Mouse (Mus musculus) adrenal gland, postnatal 14 days (tissue): ENCODE measurements around the gene Metrn. TPM values are rescaled to one million over a fixed set of nuclear protein-coding genes. Genes with fewer than 3 reads are reported as not detected.

Source experiments
- DNase-seq: peaks from one replicate; pipeline ENCODE4 v3.0.0; 2021; ENCODE audit warnings: mixed read lengths
- long read RNA-seq, 2 experiments: library from polyadenylated mRNA; stranded (forward); transcript quantifications; one replicate each; pipeline ENCODE4 v2.0.0; 2021
- total RNA-seq: library from RNA; stranded (reverse); gene quantifications from 2 replicates; pipeline ENCODE4 v1.2.3, GENCODE M21; 2021

The Metrn gene
- total RNA-seq: 24.7 and 27.3 TPM in 2 replicates
- long read RNA-seq, experiment 1, partial matches to known transcripts: 0 of 3 reads
- long read RNA-seq, experiment 1, other reads (novel, unspliced or antisense): 0 of 3 reads
- long read RNA-seq, experiment 2, partial matches to known transcripts: 0 of 1 reads
- long read RNA-seq, experiment 2, other reads (novel, unspliced or antisense): 0 of 1 reads

GRCm38 (mm10) chr17:25796951-25797369 is at the start of gene Metrn:
Gene Metrn, minus strand, starts transcription at chr17:25797136.
- DNase-seq: peak; percentile 95

GRCm38 (mm10) chr17:25844396-25844901 is 47.5 kb upstream of the Metrn start, which contains the start of gene Rhot2:
Gene Rhot2, minus strand, starts transcription at chr17:25844851.
- DNase-seq: peak; percentile 98

GRCm38 (mm10) chr17:25843636-25844395 is 46.9 kb upstream of the Metrn start:
- peak; percentile 49 for DNase-seq

- DNase-seq: no peak
Measured at GRCm38 (mm10) chr17:25843122-25843521, 46.2 kb upstream of the Metrn start.

- no peak for DNase-seq
Measured at GRCm38 (mm10) chr17:25842509-25842908, 45.6 kb upstream of the Metrn start.

GRCm38 (mm10) chr17:25841117-25841880 is 44.4 kb upstream of the Metrn start, which contains the start of gene Gm20683:
Gene Gm20683, minus strand, starts transcription at chr17:25841763.
- no peak for DNase-seq

GRCm38 (mm10) chr17:25840519-25840918 is 43.6 kb upstream of the Metrn start:
- DNase-seq: no peak

GRCm38 (mm10) chr17:25839455-25840235 is 42.7 kb upstream of the Metrn start:
- DNase-seq: no peak

GRCm38 (mm10) chr17:25838904-25839303 is 42.0 kb upstream of the Metrn start:
- no peak for DNase-seq

GRCm38 (mm10) chr17:25837533-25837932 is 40.6 kb upstream of the Metrn start:
- no peak for DNase-seq

GRCm38 (mm10) chr17:25837076-25837410 is 40.1 kb upstream of the Metrn start, which contains the start of gene Rhbdl1:
Gene Rhbdl1, minus strand, starts transcription at chr17:25837295.
- DNase-seq: peak; percentile 92

GRCm38 (mm10) chr17:25836397-25837075 is 39.6 kb upstream of the Metrn start:
- peak; percentile 63 for DNase-seq

- peak; percentile 27 for DNase-seq
Measured at GRCm38 (mm10) chr17:25835816-25836215, 38.9 kb upstream of the Metrn start.

- DNase-seq: no peak
Measured at GRCm38 (mm10) chr17:25835301-25835700, 38.4 kb upstream of the Metrn start.

- DNase-seq: no peak
Measured at GRCm38 (mm10) chr17:25834595-25835222, 37.8 kb upstream of the Metrn start.

GRCm38 (mm10) chr17:25833961-25834594 is 37.1 kb upstream of the Metrn start:
- peak; percentile 58 for DNase-seq

GRCm38 (mm10) chr17:25833291-25833663 is 36.3 kb upstream of the Metrn start, which contains the start of gene Stub1:
Gene Stub1, minus strand, starts transcription at chr17:25833404.
- peak; percentile 96 for DNase-seq

GRCm38 (mm10) chr17:25832436-25833290 is 35.7 kb upstream of the Metrn start:
- peak; percentile 100 for DNase-seq
